Mouse (Mus musculus) liver, embryonic 14.5 days (tissue): Measurements from ENCODE around the gene Tnfrsf18.

ENCODE experiments used
- CTCF ChIP-seq: IDR thresholded peaks from 2 replicates; pipeline ENCODE4 v1.5.1; 2016; ENCODE audit warnings: antibody characterized with exemption, low read depth, control low read depth
- EP300 ChIP-seq: IDR thresholded peaks from 2 replicates; pipeline ENCODE4 v1.6.1; 2016; ENCODE audit warnings: antibody characterized with exemption, low read depth

- TF ChIP-seq CTCF, result no peak
- no peak for TF ChIP-seq EP300
Observed at GRCm38 (mm10) chr4:156014436-156014835, 11.5 kb upstream of the Tnfrsf18 start.
